Mouse (Mus musculus) lung, adult 2 months (tissue): ENCODE measurements at regions not wholly inside any gene's neighbourhood (a gene's known extent, or its start where the extent isn't known, plus 50 kb on each side); places are given as distances from the start of the nearest gene placed in this dataset.

Experiments
- DNase-seq: peaks from one replicate; pipeline ENCODE4 v3.0.0; 2022
- H3K4me1 ChIP-seq: fragments of 200-500 bp; 2 replicates; pipeline ENCODE4 v1.6.1; 2011; ENCODE audit warnings: low read length; ENCODE audit not compliant: control insufficient read depth, insufficient read depth
- H3K4me3 ChIP-seq: fragments of 200-500 bp; replicated peaks from 2 replicates; pipeline ENCODE3; 2011; ENCODE audit warnings: low read depth, mild to moderate bottlenecking, control low read depth, low read length; ENCODE audit errors: extremely low read depth
- CTCF ChIP-seq: fragments of 200-500 bp; IDR thresholded peaks from 2 replicates; pipeline ENCODE4 v1.5.1; 2011; ENCODE audit warnings: mild to moderate bottlenecking, low read length, control low read depth; ENCODE audit not compliant: insufficient read depth
- POLR2A ChIP-seq: fragments of 200-500 bp; IDR thresholded peaks from 2 replicates; pipeline ENCODE4 v1.6.1; 2011; ENCODE audit warnings: low read depth, mild to moderate bottlenecking, control low read depth, low read length, borderline replicate concordance; ENCODE audit errors: extremely low read depth
- WGBS: fragments of 180-500 bp; shearing (Covaris S2); methylation state at CpG from one replicate; pipeline ENCODE4 v1.1.7; 2018; 5-methylcytosine and 5-hydroxymethylcytosine counted together

- no peaks in the 10 kb centered on the region; the same call in 1 of the 2 replicates for H3K4me1 ChIP-seq
- 52% methylated on average over 3 of the region's 3 CpGs for WGBS
- no peak for TF ChIP-seq CTCF
- TF ChIP-seq POLR2A = no peak
- DNase-seq = no peak
- H3K4me3 ChIP-seq = no peak overlapping the region
These were observed 315.8 kb downstream of the Setd4 start for GRCm38 (mm10) chr16:93288036-93288435.

- no peak for TF ChIP-seq CTCF
- no peak for TF ChIP-seq POLR2A
- H3K4me1 ChIP-seq = no peaks in the 10 kb centered on the region
- WGBS = 70% methylated on average over 2 of the region's 2 CpGs
- DNase-seq = no peak
- no peak overlapping the region for H3K4me3 ChIP-seq
These were observed 316.3 kb downstream of the Setd4 start for GRCm38 (mm10) chr16:93287520-93287919.

GRCm38 (mm10) chr16:93286816-93287215, 317.0 kb downstream of the Setd4 start:
- 86% methylated on average over 3 of the region's 3 CpGs for WGBS
- TF ChIP-seq POLR2A (no peak), CTCF (no peak)
- Histone ChIP-seq H3K4me1 (no peaks in the 10 kb centered on the region), H3K4me3 (no peak overlapping the region)
- no peak for DNase-seq

DNA sequence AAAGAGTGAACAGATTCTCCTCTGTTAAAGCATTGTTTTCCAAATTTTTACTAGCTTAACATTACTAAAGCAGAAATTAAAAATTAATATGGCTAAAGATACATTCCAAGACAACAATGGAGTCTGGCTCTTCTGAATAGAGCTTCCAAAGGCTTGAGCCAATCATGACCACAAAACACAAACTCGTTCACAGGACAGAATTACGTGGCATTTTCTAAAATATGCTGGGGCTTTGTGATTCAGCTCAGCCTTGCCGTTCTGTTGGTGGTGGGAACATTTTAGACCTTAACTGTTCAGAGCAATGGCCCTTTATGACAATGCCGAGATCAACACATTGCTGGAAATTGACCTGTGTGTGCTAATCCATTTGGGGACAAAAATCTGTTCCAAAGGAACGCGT, 318.7 kb downstream of the Setd4 start:
- no peak for TF ChIP-seq POLR2A
- no peak for TF ChIP-seq CTCF
- Histone ChIP-seq H3K4me1 (no peaks in the 10 kb centered on the region), H3K4me3 (no peak overlapping the region)
- 97% methylated on average over 6 of the region's 6 CpGs for WGBS
- DNase-seq = no peak

DNA sequence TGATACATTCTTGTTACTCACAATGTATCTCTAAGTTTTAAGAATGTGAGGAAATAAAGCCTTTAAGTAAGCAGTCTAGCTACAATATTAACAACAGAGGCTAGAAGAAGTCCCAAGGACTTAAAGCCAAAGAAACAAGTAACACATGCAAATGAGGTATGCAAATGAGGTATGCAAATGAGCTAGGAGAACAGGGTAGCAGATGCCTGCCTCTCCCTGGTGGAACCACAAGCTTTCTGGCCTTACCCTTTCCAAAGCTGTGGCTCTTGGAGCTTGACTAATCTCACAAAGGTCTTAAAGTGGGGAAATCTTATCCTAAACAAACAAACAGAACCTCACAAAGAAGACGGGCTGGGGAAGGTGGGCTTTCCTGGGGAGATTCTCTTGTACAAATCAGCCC, 322.1 kb downstream of the Setd4 start:
- no peak for DNase-seq
- 9% methylated on average over 1 of the region's 1 CpGs for WGBS
- TF ChIP-seq POLR2A (no peak), CTCF (no peak)
- Histone ChIP-seq H3K4me1 (no peaks in the 10 kb centered on the region), H3K4me3 (no peak overlapping the region)

DNA sequence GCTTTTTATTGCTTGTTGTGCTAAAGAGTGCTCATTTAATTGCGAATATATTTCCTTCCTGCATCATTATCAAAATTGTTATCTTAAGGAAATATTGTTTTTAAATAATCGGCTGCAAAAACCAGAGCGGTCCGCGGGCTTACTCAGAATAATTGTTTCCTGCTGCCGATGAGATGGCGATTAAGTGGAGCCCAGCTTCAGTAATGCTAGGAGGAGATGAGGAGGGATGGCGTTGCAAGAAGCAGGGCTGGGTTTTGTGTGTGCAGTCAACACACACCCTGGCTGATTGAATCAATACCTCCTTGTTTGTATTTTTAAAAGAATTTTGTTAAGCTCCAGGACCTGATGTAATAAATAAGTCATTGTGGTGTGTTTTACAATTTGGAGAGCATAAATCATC, 331.2 kb downstream of the Setd4 start:
- 22% methylated on average over 8 of the region's 8 CpGs for WGBS
- no peaks in the 10 kb centered on the region for H3K4me1 ChIP-seq
- H3K4me3 ChIP-seq = no peak overlapping the region
- DNase-seq = no peak
- TF ChIP-seq CTCF (no peak), POLR2A (no peak)

- DNase-seq = no peak
- Histone ChIP-seq H3K4me3 (no peak overlapping the region), H3K4me1 (no peaks in the 10 kb centered on the region)
- TF ChIP-seq POLR2A (no peak), CTCF (no peak)
- WGBS = 40% methylated on average over 6 of the region's 6 CpGs
These were observed 331.7 kb downstream of the Setd4 start for GRCm38 (mm10) chr16:93272146-93272545.

DNA sequence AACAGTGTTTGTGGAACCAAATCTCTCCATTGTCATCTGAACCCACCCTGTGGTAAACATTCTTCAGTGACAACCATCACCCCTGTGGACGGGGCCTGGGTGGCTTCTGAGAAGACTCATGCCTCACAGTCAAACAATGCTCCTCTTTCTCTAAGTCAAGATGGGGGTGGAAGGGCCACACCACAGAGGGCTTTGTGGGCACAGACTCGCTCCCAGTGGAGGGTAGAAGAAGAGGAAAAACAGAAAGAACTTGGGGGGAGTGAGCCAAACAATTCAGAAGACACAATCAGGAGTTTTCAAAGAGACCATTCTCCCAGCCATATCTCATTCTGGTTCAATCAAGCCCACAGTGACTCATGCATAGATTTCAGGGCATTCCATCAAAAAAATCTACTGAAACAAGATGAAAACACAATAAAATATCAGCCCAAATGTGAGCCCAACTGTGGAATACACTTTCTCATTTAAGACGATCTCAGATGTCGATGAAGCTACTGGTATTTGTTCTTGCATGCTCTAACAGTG, 339.7 kb downstream of the Setd4 start:
- TF ChIP-seq POLR2A (no peak), CTCF (no peak)
- Histone ChIP-seq H3K4me3 (no peak overlapping the region), H3K4me1 (no peaks in the 10 kb centered on the region)
- 76% methylated on average over 4 of the region's 4 CpGs for WGBS
- no peak for DNase-seq

GRCm38 (mm10) chr16:93263141-93263815, 340.6 kb downstream of the Setd4 start:
- H3K4me3 ChIP-seq = no peak overlapping the region
- no peaks in the 10 kb centered on the region for H3K4me1 ChIP-seq
- 84% methylated on average over 8 of the region's 8 CpGs for WGBS
- DNase-seq = no peak
- TF ChIP-seq CTCF (no peak), POLR2A (no peak)

DNA sequence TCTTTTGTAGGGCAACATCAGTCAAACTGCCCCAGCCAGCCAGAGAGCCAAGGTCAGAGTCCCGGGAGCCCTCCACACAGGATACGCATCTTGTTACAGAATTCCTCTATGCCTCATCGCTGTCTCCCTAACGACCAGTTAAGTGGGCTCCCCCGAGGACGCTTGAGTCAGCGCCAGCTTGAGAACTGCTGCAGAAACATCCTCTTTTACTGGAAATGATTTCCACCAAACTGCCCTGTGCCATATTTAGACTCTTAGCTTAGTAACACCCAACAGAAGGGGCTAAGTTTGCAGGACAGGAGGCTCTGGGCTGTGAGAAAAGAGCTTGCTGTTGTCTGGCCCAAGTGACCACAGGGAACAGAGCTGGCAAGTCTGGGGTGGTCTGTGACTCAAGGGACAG, 357.0 kb downstream of the Setd4 start:
- DNase-seq = no peak
- WGBS = 27% methylated on average over 7 of the region's 7 CpGs
- TF ChIP-seq CTCF = no peak
- TF ChIP-seq POLR2A = no peak
- Histone ChIP-seq H3K4me1 (no peaks in the 10 kb centered on the region), H3K4me3 (no peak overlapping the region)

GRCm38 (mm10) chr16:93245738-93246137, 358.1 kb downstream of the Setd4 start:
- Histone ChIP-seq H3K4me3 (no peak overlapping the region), H3K4me1 (no peaks in the 10 kb centered on the region)
- DNase-seq = no peak
- TF ChIP-seq POLR2A = no peak
- TF ChIP-seq CTCF = no peak
- 74% methylated on average over 6 of the region's 6 CpGs for WGBS
